In genomic region chr16:50482360-50482786, GRCm38 (mm10) we compare ENCODE assay signal across 9 mouse cellular contexts. TPM values are rescaled to one million over a fixed set of nuclear protein-coding genes. Genes with fewer than 3 reads are reported as not detected.
A peak's percentile ranks its signal among the peaks of the same experiment; 100 is the strongest.
DNase-seq lines count a peak whose midpoint lies in the region; ATAC-seq and TF ChIP-seq lines count a peak whose summit lies in the region.
"Had no signal": no experiment of that assay in that cellular context is flagged by ENCODE, and none has a peak within 500 bp of the region (broad histone marks: within the 10 kb centered on the region; RNA-seq: fewer than 3 reads in every experiment).

No protein-coding gene starts in this region.

- H3K27ac ChIP-seq in heart, embryonic 10.5 days: 0 out of 2 replicates have a peak overlapping the region, but pooled peaks have one; percentile 47
- H3K27ac ChIP-seq in limb, embryonic 12.5 days: no peak overlapping the region
- H3K27ac ChIP-seq in limb, embryonic 10.5 days: no peak overlapping the region
- H3K27ac ChIP-seq in neural tube, embryonic 13.5 days (replicated peaks): no peak overlapping the region
- no peak overlapping the region for H3K27ac ChIP-seq in layer of hippocampus, adult 2 months

- no peaks in the 10 kb centered on the region for H3K36me3 ChIP-seq in heart, embryonic 10.5 days
- no peaks in the 10 kb centered on the region for H3K36me3 ChIP-seq in limb, embryonic 12.5 days
- no peaks in the 10 kb centered on the region for H3K36me3 ChIP-seq in limb, embryonic 10.5 days
- no peaks in the 10 kb centered on the region for H3K36me3 ChIP-seq in neural tube, embryonic 13.5 days

- peak overlapping the region; percentile 33 for H3K4me3 ChIP-seq in heart, embryonic 10.5 days
- no peak overlapping the region for H3K4me3 ChIP-seq in limb, embryonic 12.5 days (replicated peaks)
- H3K4me3 ChIP-seq in limb, embryonic 10.5 days: no peak overlapping the region
- no peak overlapping the region for H3K4me3 ChIP-seq in neural tube, embryonic 13.5 days
- no peak overlapping the region for H3K4me3 ChIP-seq in layer of hippocampus, adult 2 months

- no peaks in the 10 kb centered on the region for H3K27me3 ChIP-seq in heart, embryonic 10.5 days (ENCODE audit: insufficient read depth, poor library complexity, severe bottlenecking)
- H3K27me3 ChIP-seq in limb, embryonic 12.5 days: no peaks in the 10 kb centered on the region
- H3K27me3 ChIP-seq in limb, embryonic 10.5 days (ENCODE audit: low read depth, poor library complexity, severe bottlenecking): no peaks in the 10 kb centered on the region
- H3K27me3 ChIP-seq in neural tube, embryonic 13.5 days: no peaks in the 10 kb centered on the region

- H3K9me3 ChIP-seq in heart, embryonic 10.5 days: no peaks in the 10 kb centered on the region
- no peaks in the 10 kb centered on the region for H3K9me3 ChIP-seq in limb, embryonic 12.5 days
- no peaks in the 10 kb centered on the region for H3K9me3 ChIP-seq in limb, embryonic 10.5 days (replicated peaks)
- H3K9me3 ChIP-seq in neural tube, embryonic 13.5 days: no peaks in the 10 kb centered on the region

- peak overlapping the region; percentile 8; the same call in 1 of the 2 replicates for H3K4me2 ChIP-seq in limb, embryonic 12.5 days
- peak overlapping the region; percentile 29; the same call in 1 of the 2 replicates for H3K4me2 ChIP-seq in neural tube, embryonic 13.5 days

- TF ChIP-seq CTCF in layer of hippocampus, adult 2 months (conservative IDR thresholded peaks at IDR 0.05): no peak

- no peak overlapping the region for H3K9ac ChIP-seq in limb, embryonic 12.5 days (replicated peaks)
- no peak overlapping the region for H3K9ac ChIP-seq in neural tube, embryonic 13.5 days

- WGBS in heart, embryonic 10.5 days: 31% methylated on average over 9 of the region's 9 CpGs
- 21% methylated on average over 9 of the region's 9 CpGs for WGBS in limb, embryonic 12.5 days
- 29% methylated on average over 9 of the region's 9 CpGs for WGBS in limb, embryonic 10.5 days
- 22% methylated on average over 9 of the region's 9 CpGs for WGBS in neural tube, embryonic 13.5 days

- DNase-seq in heart, embryonic 10.5 days (ENCODE audit: low spot score): no peak
- DNase-seq in heart, adult 18-20 months: no peak
- no peak for DNase-seq in limb, embryonic 10.5 days (ENCODE audit: low spot score)
- DNase-seq in adrenal gland, adult 2 months: no peak
- DNase-seq in layer of hippocampus, adult 2 months (ENCODE audit: low spot score in 2 of 2): no peak
- DNase-seq: thymus, postnatal 36 days had no signal

- ATAC-seq in limb, embryonic 12.5 days (ENCODE audit: insufficient number of reproducible peaks, insufficient read depth, low FRiP score, low TSS enrichment, low read depth): no peak
- ATAC-seq in granulocyte monocyte progenitor cell, adult 5-6 weeks (replicated peaks; ENCODE audit: poor library complexity, severe bottlenecking): peak; percentile 79
- no peak for ATAC-seq in neural tube, embryonic 13.5 days (ENCODE audit: low read depth)

- H3K4me1 ChIP-seq in heart, embryonic 10.5 days: peaks cover 8% of the 10 kb centered on the region
- H3K4me1 ChIP-seq in limb, embryonic 12.5 days (replicated peaks): no peaks in the 10 kb centered on the region; the same call in 1 of the 2 replicates
- peaks cover 7% of the 10 kb centered on the region for H3K4me1 ChIP-seq in limb, embryonic 10.5 days
- H3K4me1 ChIP-seq in neural tube, embryonic 13.5 days (replicated peaks): peaks cover 6% of the 10 kb centered on the region

RNA-seq across cellular contexts. Expression of gene Bbx, which starts 50.2 kb away (rescaled TPM):
- 41.6 and 50.2 TPM in 2 replicates for polyA plus RNA-seq in heart, embryonic 10.5 days (2016; fragmentation: Nextera tagmentation; extraction: Ambion mirVana)
- 10 to 100 TPM; 14.6 to 15.0 TPM for total RNA-seq in heart, adult 18-20 months (2021)
- polyA plus RNA-seq in limb, embryonic 12.5 days (2016; fragmentation: Nextera tagmentation; extraction: Ambion mirVana): 41.3 and 46.6 TPM in 2 replicates
- polyA plus RNA-seq in limb, embryonic 10.5 days (2016; fragmentation: Nextera tagmentation; extraction: Ambion mirVana): 42.2 and 45.2 TPM in 2 replicates
- 22.8 and 29.6 TPM in 2 replicates for total RNA-seq in granulocyte monocyte progenitor cell, adult 5-6 weeks (2014; fragmentation: Nextera tagmentation)
- 30.9 and 33.7 TPM in 2 replicates for total RNA-seq in granulocyte monocyte progenitor cell, adult 5-6 weeks (2017)
- 21.2 and 25.9 TPM in 2 replicates for polyA plus RNA-seq in neural tube, embryonic 13.5 days (2015; fragmentation: Nextera tagmentation; extraction: Ambion mirVana)
- 10 to 100 TPM; 33.1 to 34.3 TPM for total RNA-seq in adrenal gland, adult 2 months (2021)
- 5.8 and 8.4 TPM in 2 replicates for polyA plus RNA-seq in adrenal gland, adult 2 months (2012; rRNA removed)
- 10 to 100 TPM; 27.5 to 28.4 TPM for total RNA-seq in layer of hippocampus, adult 2 months (2021)
